Mouse (Mus musculus) brown adipose tissue, adult 24 weeks (tissue): ENCODE measurements around the gene Rsu1. TPM values are rescaled to one million over a fixed set of nuclear protein-coding genes. Genes with fewer than 3 reads are reported as not detected.
A peak's percentile ranks its signal among the peaks of the same experiment; 100 is the strongest.

Experiments used
- H3K27ac ChIP-seq: fragments of 200-500 bp; replicated peaks from 2 replicates; pipeline ENCODE4 v1.5.1; 2012; ENCODE audit warnings: low read depth, mild to moderate bottlenecking, low read length
- H3K4me1 ChIP-seq: fragments of 200-500 bp; 2 replicates; pipeline ENCODE4 v1.6.1; 2012; ENCODE audit warnings: low read length, mixed read lengths; ENCODE audit not compliant: control insufficient read depth, insufficient read depth, insufficient read length
- H3K4me3 ChIP-seq: fragments of 200-500 bp; 2 replicates; pipeline ENCODE4 v1.5.1; 2012; ENCODE audit warnings: low read depth, mild to moderate bottlenecking, low read length, moderate library complexity; ENCODE audit not compliant: insufficient read depth
- polyA plus RNA-seq: library from polyadenylated mRNA; stranded (reverse); fragments of >200 nt; gene quantifications from 2 replicates; pipeline ENCODE4 v1.2.4, GENCODE M21; 2012; ENCODE audit not compliant: missing spikeins, insufficient read depth, insufficient read length

Gene Rsu1
- 59.4 and 65.8 TPM in 2 replicates for polyA plus RNA-seq

DNA sequence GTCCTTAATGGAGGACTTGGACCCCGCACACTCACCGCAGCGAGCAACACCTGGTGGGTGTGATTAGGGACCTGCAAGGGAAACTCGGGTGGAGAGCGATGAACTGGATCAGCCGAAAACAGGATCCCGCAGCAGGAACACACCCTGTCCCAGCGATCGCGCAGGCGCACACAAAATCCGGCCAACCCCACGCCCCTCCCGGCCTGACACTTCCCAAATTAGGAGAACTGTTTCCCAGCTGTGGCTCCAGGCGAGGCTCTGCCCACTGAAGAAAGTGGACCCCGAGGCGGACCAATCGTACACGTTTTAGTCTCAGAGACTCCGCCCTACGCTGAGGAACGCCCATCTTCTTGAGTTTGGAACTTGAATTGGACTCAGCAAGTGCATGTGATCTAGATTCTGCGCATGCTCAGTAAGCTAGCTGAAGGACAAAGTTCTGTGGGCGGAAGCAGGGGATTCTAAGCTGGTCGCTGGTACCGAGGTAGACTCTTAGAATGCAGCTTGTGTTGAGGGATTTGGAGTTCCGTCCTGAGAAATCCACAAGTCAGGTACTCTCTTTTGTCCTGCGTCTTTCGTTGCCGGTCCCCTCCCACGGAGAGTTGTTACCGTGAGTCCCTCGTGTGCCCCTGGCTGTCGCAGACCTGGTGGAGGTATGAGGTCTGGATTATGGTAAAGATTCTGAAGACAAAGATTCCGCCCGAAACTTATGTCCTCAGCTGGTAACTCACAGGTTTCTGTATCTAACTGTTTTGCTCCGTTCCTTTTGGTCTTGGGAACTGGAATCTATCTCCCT lies at the start of gene Rsu1:
Rsu1 (minus strand) TSS at position 251 of the 793 bp plus-strand sequence.
- peak within 1 kb of the TSS; percentile 72 for H3K4me3 ChIP-seq
- peak within 1 kb of the TSS; percentile 76 for H3K27ac ChIP-seq
- peaks cover 6% of the 10 kb centered on the region for H3K4me1 ChIP-seq

DNA sequence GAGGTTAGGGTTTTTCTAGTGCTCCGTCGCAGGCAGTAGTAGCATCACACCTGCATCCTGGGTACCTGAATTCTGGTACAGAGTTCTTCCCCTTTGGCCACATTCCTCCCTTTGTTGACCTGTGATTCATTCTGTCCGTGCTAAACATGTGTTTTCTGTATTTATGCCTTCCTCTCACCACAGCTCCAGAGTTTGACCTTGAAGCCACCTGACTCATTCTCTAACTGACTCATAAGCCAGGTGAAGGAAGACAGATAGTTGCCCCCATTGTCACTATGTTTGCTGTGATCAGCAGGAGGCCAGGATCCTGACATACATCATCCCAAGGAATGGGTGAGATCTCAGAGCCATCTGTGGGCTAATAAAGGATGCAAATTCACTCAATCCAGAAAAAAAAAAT lies 32.2 kb upstream of the Rsu1 start:
- H3K27ac ChIP-seq, result no peak overlapping the region
- H3K4me1 ChIP-seq, result no peaks in the 10 kb centered on the region
- H3K4me3 ChIP-seq, result no peak overlapping the region

DNA sequence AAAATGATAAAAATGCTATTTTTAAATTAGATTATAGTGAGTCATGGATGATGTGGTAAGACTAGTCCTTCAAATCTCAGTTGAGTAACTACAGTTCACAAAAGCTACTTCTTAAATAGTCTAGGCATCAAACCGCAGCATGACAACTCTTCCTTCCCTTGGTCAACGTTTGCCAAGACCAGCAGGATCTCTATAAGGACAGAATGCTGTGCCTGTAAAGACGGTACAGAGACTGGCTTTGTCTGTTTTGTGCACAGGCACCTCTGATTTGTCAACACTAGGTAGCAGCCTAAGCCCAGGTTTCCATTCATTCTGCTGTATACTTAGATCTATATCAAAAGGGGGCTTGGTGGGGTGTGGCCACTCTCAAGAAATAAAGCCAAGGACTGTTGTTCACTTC lies 27.8 kb upstream of the Rsu1 start:
- Histone ChIP-seq H3K4me1 (no peaks in the 10 kb centered on the region), H3K27ac (no peak overlapping the region)

GRCm38 (mm10) chr2:13297733-13298132 lies 26.5 kb upstream of the Rsu1 start:
- Histone ChIP-seq H3K27ac (no peak overlapping the region), H3K4me1 (no peaks in the 10 kb centered on the region), H3K4me3 (no peak overlapping the region)

More for the DNA sequence above, 27.8 kb upstream of the Rsu1 start:
- no peak overlapping the region for H3K4me3 ChIP-seq

GRCm38 (mm10) chr2:13290661-13291060 lies 19.4 kb upstream of the Rsu1 start:
- Histone ChIP-seq H3K4me3 (no peak overlapping the region), H3K27ac (no peak overlapping the region), H3K4me1 (no peaks in the 10 kb centered on the region)

DNA sequence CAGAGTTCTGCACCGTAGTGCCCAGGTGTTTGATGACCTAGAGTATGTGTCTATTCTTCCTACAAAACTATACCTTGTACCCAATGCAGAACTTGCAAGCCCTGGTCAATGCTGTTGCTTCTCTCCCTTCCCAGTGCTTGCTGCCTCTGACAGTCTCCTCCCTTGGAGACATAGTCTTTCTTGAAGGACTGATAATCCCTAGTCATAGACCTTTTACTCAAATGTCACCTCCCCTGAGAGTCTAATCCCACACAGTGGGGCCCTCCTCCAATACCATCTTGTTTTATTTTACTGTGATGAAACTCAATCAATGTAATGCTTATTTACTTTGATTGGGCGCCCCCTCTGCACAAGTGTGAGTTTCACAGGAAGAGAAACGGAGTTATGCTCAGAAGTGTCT lies 18.9 kb upstream of the Rsu1 start:
- Histone ChIP-seq H3K4me1 (no peaks in the 10 kb centered on the region), H3K27ac (no peak overlapping the region), H3K4me3 (no peak overlapping the region)

DNA sequence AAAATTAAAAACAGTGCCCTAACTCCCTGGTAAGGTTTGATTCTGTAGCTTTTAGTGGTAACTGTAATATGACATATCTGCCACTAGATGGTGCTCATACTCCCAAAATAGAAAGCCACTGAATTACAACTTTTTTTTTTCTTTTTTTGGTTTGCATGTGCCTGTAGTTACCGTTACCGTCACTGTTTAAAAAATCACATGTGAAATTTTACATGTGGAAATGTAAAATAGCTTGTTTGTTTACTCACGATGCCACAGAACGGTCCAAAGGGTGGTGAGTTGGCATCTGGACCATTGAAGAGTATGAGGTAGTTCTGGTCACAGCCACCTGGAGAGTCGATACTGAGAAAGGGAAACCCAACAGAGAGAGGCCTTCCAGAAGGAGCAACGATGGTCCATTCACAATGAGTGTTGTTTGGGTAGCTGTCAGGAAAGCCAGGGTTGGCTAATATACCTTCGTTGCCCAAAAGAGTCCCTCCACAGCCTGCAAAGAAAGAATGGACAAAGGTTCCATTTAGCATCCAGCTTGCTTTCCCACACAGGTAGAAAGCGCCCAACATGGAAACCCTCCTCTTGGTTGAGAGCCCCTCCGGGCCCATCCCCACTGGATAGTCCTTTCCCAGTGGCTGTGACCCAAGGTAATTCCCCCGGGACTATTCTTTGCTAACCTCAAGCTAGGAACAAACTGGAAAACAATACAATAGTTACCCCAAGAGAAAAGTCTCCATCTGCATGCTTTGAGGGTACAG lies 7.1 kb upstream of the Rsu1 start:
- no peak overlapping the region for H3K4me3 ChIP-seq
- H3K27ac ChIP-seq, result no peak overlapping the region

DNA sequence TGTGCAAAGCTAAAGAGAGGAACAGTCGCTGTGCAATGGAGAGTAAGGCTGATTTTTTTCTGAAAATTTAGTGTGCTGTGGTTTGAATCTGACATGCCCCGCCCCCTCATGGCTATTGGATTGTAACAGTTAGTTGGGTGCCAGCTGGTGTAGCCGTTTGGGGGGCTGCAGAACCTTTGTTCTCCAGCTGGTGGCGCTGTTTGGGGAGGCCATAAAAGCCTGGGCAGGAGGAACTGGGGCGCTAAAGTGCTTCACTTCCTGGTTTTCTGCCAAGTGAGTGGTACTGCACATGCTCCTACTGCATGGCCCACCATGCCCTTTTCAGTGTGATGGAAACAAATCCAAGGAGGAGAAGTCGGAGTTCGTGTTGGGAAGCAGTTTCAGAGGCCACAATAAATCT lies 4.7 kb upstream of the Rsu1 start:
- Histone ChIP-seq H3K4me1 (no peaks in the 10 kb centered on the region), H3K4me3 (no peak overlapping the region), H3K27ac (no peak overlapping the region)

More for the DNA sequence above, 7.1 kb upstream of the Rsu1 start:
- no peaks in the 10 kb centered on the region for H3K4me1 ChIP-seq

DNA sequence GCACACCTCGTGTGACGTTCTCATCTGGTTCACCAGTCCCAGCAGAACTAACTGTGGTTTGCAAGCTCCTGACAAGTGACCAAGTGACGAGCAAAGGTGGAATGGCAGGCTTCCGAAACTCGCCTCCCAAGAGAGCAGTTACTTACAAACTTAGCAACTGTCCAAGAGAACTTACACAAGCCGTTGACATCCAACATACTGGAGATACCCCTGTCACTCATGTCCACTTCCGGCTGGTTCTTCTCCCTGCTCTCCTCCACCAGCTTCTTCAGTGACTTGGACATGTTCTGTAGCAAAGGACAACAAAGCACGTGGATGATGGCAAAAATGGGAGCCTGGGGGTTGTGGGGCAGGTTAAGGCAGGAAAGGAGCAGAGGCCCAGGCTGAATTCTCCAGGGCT lies 479 bp downstream of the Rsu1 start:
- Histone ChIP-seq H3K4me1 (peaks cover 6% of the 10 kb centered on the region), H3K4me3 (peak overlapping the region; percentile 66), H3K27ac (peak overlapping the region; percentile 76)

DNA sequence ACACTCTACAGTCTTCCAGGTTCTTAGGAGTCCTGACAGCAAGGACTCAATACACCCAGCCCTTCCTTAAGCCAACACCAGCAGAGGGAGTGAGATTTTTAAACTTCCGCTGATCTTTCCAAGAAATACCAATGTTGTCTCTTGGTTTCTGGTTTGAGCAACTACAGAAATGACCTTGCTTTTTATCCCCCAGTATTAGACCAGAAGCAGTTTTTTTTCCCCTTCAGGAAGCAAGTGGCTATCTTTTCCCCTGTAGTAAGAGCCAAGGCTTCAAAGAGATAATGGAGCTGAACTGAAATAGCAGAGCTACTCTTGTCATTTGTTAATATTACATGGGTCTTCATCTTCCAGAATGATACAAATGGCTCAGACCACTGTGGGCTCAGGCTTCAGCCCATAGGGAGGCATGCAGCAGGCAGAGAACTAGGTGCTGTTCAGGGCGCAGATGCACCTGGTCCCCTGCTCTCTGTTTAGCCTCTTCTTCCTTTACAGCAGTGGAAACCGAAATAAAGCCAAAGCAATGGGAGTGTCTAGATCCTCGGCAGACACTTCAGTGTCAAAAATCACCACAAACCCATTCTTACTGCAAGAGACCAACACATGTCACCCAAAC lies 2.4 kb downstream of the Rsu1 start:
- H3K4me3 ChIP-seq, result no peak overlapping the region
- peaks cover 6% of the 10 kb centered on the region for H3K4me1 ChIP-seq
- no peak overlapping the region for H3K27ac ChIP-seq

GRCm38 (mm10) chr2:13264875-13265274 lies 6.3 kb downstream of the Rsu1 start:
- Histone ChIP-seq H3K4me1 (peaks cover 3% of the 10 kb centered on the region), H3K4me3 (no peak overlapping the region), H3K27ac (no peak overlapping the region)

GRCm38 (mm10) chr2:13263150-13263549 lies 8.1 kb downstream of the Rsu1 start:
- no peak overlapping the region for H3K4me3 ChIP-seq
- H3K4me1 ChIP-seq, result no peaks in the 10 kb centered on the region
- no peak overlapping the region for H3K27ac ChIP-seq

DNA sequence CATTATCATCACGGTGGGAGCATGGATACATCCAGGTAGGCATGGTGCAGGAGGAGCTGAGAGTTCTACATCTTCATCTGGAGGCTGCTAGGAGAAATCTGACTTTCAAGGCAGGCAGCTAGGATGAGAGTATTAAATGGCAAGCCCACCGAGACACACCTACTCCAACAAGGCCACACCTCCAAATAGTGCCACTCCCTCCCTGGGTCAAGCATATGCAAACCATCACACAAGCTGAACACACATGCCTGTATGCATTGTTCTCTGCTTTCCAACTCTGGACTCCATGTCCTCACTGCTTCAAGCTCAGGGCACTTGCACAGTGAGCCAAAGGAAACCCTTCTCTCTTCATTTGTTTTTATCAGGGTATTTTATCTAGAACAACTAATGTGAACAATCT lies 12.6 kb downstream of the Rsu1 start:
- no peaks in the 10 kb centered on the region for H3K4me1 ChIP-seq
- H3K27ac ChIP-seq, result no peak overlapping the region
- H3K4me3 ChIP-seq, result no peak overlapping the region

GRCm38 (mm10) chr2:13240711-13241110 lies 30.5 kb downstream of the Rsu1 start:
- Histone ChIP-seq H3K4me1 (no peaks in the 10 kb centered on the region), H3K27ac (no peak overlapping the region), H3K4me3 (no peak overlapping the region)

GRCm38 (mm10) chr2:13237140-13237901 lies 33.9 kb downstream of the Rsu1 start:
- Histone ChIP-seq H3K4me3 (no peak overlapping the region), H3K27ac (no peak overlapping the region), H3K4me1 (no peaks in the 10 kb centered on the region)
